In the genomic region with DNA sequence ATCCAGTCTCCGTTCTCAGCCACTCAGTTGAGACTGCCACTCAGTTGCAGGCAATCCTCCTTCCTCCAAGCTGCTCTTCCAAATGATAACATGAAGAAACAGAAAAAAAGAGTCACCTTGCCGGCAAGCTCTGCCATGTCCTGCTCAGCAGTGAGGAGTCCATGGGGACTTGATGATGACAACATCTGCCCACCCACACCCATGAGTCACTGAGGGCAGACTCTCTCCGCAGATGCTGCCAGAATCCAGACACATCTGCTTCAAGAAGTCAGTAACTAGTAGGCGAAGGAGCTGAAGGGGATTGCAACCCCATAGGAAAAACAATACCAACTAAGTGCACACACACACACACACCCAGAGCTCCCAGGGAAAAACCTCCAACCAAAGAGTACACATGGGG, we compare ENCODE assay signal across 26 mouse cellular contexts.
A peak's percentile ranks its signal among the peaks of the same experiment; 100 is the strongest.
DNase-seq lines count a peak whose midpoint lies in the region; ATAC-seq and TF ChIP-seq lines count a peak whose summit lies in the region.
"Had no signal": no experiment of that assay in that cellular context is flagged by ENCODE, and none has a peak within 500 bp of the region (broad histone marks: within the 10 kb centered on the region; RNA-seq: fewer than 3 reads in every experiment).

No protein-coding gene starts in this region.

- ATAC-seq in heart, embryonic 12.5 days (ENCODE audit: insufficient number of reproducible peaks, low FRiP score), result no peak
- ATAC-seq in midbrain, postnatal 0 days (ENCODE audit: low FRiP score), result no peak
- ATAC-seq: activated CD4-positive, CD25-positive, alpha-beta regulatory T cell, adult 4 months; forebrain, postnatal 0 days; hindbrain, embryonic 16.5 days; liver, embryonic 12.5 days; liver, postnatal 0 days had no signal

- TF ChIP-seq POLR2A in myocyte (IDR thresholded peaks at IDR 0.05; ENCODE audit: insufficient read length, low read depth), result no peak

- no peak overlapping the region for H3K9ac ChIP-seq in heart, embryonic 12.5 days
- H3K9ac ChIP-seq in midbrain, postnatal 0 days (replicated peaks; ENCODE audit: low read length, poor library complexity, severe bottlenecking), result no peak overlapping the region
- H3K9ac ChIP-seq: forebrain, embryonic 12.5 days; forebrain, postnatal 0 days; liver, embryonic 12.5 days; liver, postnatal 0 days; stomach, embryonic 15.5 days had no signal

- no peak overlapping the region for H3K4me2 ChIP-seq in heart, embryonic 12.5 days
- H3K4me2 ChIP-seq in myocyte (ENCODE audit: low read depth), result peak overlapping the region; percentile 18
- H3K4me2 ChIP-seq in midbrain, postnatal 0 days (ENCODE audit: low read depth, low read length, poor library complexity, severe bottlenecking), result no peak overlapping the region
- H3K4me2 ChIP-seq: forebrain, embryonic 12.5 days; liver, embryonic 12.5 days; stomach, embryonic 15.5 days had no signal

- H3K79me2 ChIP-seq in myocyte (ENCODE audit: control insufficient read depth, insufficient read depth), result no peaks in the 10 kb centered on the region

- no peaks in the 10 kb centered on the region for H3K27me3 ChIP-seq in heart, embryonic 12.5 days (replicated peaks)
- no peaks in the 10 kb centered on the region for H3K27me3 ChIP-seq in myocyte (ENCODE audit: control insufficient read depth, insufficient read depth, insufficient read length)
- H3K27me3 ChIP-seq in midbrain, postnatal 0 days (ENCODE audit: insufficient read depth, low read length), result no peaks in the 10 kb centered on the region
- H3K27me3 ChIP-seq: forebrain, embryonic 12.5 days; liver, embryonic 12.5 days; stomach, embryonic 15.5 days had no signal

- WGBS in heart, embryonic 12.5 days, result 68% methylated on average over 4 of the region's 4 CpGs
- WGBS in midbrain, postnatal 0 days, result 93% methylated on average over 4 of the region's 4 CpGs

- H3K27ac ChIP-seq in heart, embryonic 12.5 days (ENCODE audit: poor library complexity, severe bottlenecking), result no peak overlapping the region
- H3K27ac ChIP-seq in midbrain, postnatal 0 days (ENCODE audit: low read depth, low read length), result no peak overlapping the region
- H3K27ac ChIP-seq: forebrain, embryonic 12.5 days; hindbrain, embryonic 10.5 days; layer of hippocampus, adult 2 months; liver, embryonic 12.5 days; macrophage; stomach, embryonic 15.5 days had no signal

- peak; percentile 14 to 15 for DNase-seq in heart, postnatal 10 days
- DNase-seq in B cell, adult 2 months, result peak; percentile 21 to 40
- peak; percentile 3 for DNase-seq in NIH3T3 (ENCODE audit: low read depth)
- DNase-seq in kidney, adult 9 months, result no peak
- no peak for DNase-seq in midbrain, postnatal 0 days (ENCODE audit: low spot score)
- DNase-seq: cerebellum, adult 18-20 months; cerebellum, postnatal 10 days; forebrain, postnatal 0 days; gastrocnemius, postnatal 10 days; kidney, adult 18-20 months; kidney, postnatal 36 days; left cerebral cortex, postnatal 4 days; liver, postnatal 0 days; midbrain, embryonic 14.5 days; right cerebral cortex, postnatal 25 days had no signal

- H3K9me3 ChIP-seq in heart, embryonic 12.5 days (replicated peaks), result no peaks in the 10 kb centered on the region
- no peaks in the 10 kb centered on the region for H3K9me3 ChIP-seq in midbrain, postnatal 0 days (ENCODE audit: low read length)
- H3K9me3 ChIP-seq: forebrain, embryonic 12.5 days; hindbrain, embryonic 10.5 days; liver, embryonic 12.5 days; stomach, embryonic 15.5 days had no signal

- H3K36me3 ChIP-seq in heart, embryonic 12.5 days, result no peaks in the 10 kb centered on the region
- H3K36me3 ChIP-seq in myocyte (ENCODE audit: control insufficient read depth, insufficient read depth), result no peaks in the 10 kb centered on the region
- H3K36me3 ChIP-seq in midbrain, postnatal 0 days (ENCODE audit: insufficient read depth, low read length), result no peaks in the 10 kb centered on the region
- H3K36me3 ChIP-seq: forebrain, embryonic 12.5 days; hindbrain, embryonic 10.5 days; liver, embryonic 12.5 days; stomach, embryonic 15.5 days had no signal

- H3K4me3 ChIP-seq in heart, embryonic 12.5 days, result no peak overlapping the region
- H3K4me3 ChIP-seq in myocyte, result no peak overlapping the region
- H3K4me3 ChIP-seq in midbrain, postnatal 0 days (ENCODE audit: low read depth, low read length), result no peak overlapping the region
- H3K4me3 ChIP-seq: erythroblast, embryonic 14.5 days; forebrain, embryonic 12.5 days; hindbrain, embryonic 10.5 days; layer of hippocampus, adult 2 months; liver, embryonic 12.5 days; stomach, embryonic 15.5 days had no signal

- no peaks in the 10 kb centered on the region for H3K4me1 ChIP-seq in heart, embryonic 12.5 days (replicated peaks)
- H3K4me1 ChIP-seq in midbrain, postnatal 0 days (ENCODE audit: insufficient read depth, low read length), result no peaks in the 10 kb centered on the region
- H3K4me1 ChIP-seq: forebrain, embryonic 12.5 days; hindbrain, embryonic 10.5 days; liver, embryonic 12.5 days; stomach, embryonic 15.5 days had no signal

- intact Hi-C loops in heart, postnatal 10 days (cut with DNase I), result no loop called here

- H3ac ChIP-seq in myocyte (ENCODE audit: control insufficient read depth, insufficient read length), result no peak overlapping the region

- no peak for TF ChIP-seq CTCF in midbrain, postnatal 0 days (IDR thresholded peaks at IDR 0.05)

TF ChIP-seq in myocyte, 11 proteins besides CTCF, POLR2A, EP300 and RAD21:
- TF ChIP-seq TCF12 (IDR thresholded peaks at IDR 0.05; ENCODE audit: insufficient read depth, poor library complexity, severe bottlenecking) (no peak), E2F4 (IDR thresholded peaks at IDR 0.05; ENCODE audit: insufficient read depth) (no peak), USF1 (IDR thresholded peaks at IDR 0.05; ENCODE audit: low read depth) (no peak), POLR2AphosphoS2 (IDR thresholded peaks at IDR 0.05; ENCODE audit: insufficient read length, low read depth) (no peak), MYOG (IDR thresholded peaks at IDR 0.05; ENCODE audit: control insufficient read depth in 1 of 3, insufficient read depth in 1 of 3, insufficient read length in 2 of 3, low read depth in 2 of 3) (no peak)

Comparison
In these comparisons a context has a peak if more than half of its experiments do, and no peak if none do; other contexts are left out.
1. DNase-seq: peak in heart, postnatal 10 days (2 of 2), B cell, adult 2 months (2 of 2) and NIH3T3 (single experiment); none in kidney, adult 9 months (single experiment) and midbrain, postnatal 0 days (single experiment).